Mouse (Mus musculus) ES-Bruce4 (cell line): Measurements from ENCODE around the gene Wdr5. TPM values are rescaled to one million over a fixed set of nuclear protein-coding genes. Genes with fewer than 3 reads are reported as not detected.

Experiments used
- H3K27ac ChIP-seq: 2 replicates; pipeline ENCODE4 v1.5.1; 2012; ENCODE audit warnings: low read length, inconsistent platforms; ENCODE audit not compliant: insufficient read depth
- H3K27me3 ChIP-seq: 2 replicates; pipeline ENCODE4 v1.6.1; 2012; ENCODE audit warnings: mild to moderate bottlenecking, low read length, inconsistent platforms; ENCODE audit not compliant: control insufficient read depth, poor library complexity, insufficient read depth, severe bottlenecking
- H3K36me3 ChIP-seq: 2 replicates; pipeline ENCODE4 v1.6.1; 2012; ENCODE audit warnings: inconsistent platforms, mild to moderate bottlenecking, low read length, moderate library complexity; ENCODE audit not compliant: control insufficient read depth, poor library complexity, insufficient read depth, severe bottlenecking
- H3K4me1 ChIP-seq: one replicate; pipeline ENCODE4 v1.8.1; 2011; ENCODE audit warnings: low read length; ENCODE audit not compliant: control insufficient read depth, insufficient read depth
- H3K4me3 ChIP-seq: 2 replicates; pipeline ENCODE4 v1.5.1; 2011; ENCODE audit warnings: low read depth, mild to moderate bottlenecking, low read length
- H3K9ac ChIP-seq: 2 replicates; pipeline ENCODE4 v1.6.1; 2012; ENCODE audit warnings: low read depth, mild to moderate bottlenecking, inconsistent platforms; ENCODE audit not compliant: poor library complexity, severe bottlenecking
- H3K9me3 ChIP-seq: replicated peaks from 2 replicates; pipeline ENCODE4 v1.6.1; 2012; ENCODE audit warnings: mild to moderate bottlenecking, low read length, inconsistent platforms; ENCODE audit not compliant: control insufficient read depth, poor library complexity, insufficient read depth, severe bottlenecking
- CTCF ChIP-seq: IDR thresholded peaks from one replicate; pipeline ENCODE4 v1.8.1; 2011; ENCODE audit warnings: low read depth, low read length
- EP300 ChIP-seq: IDR thresholded peaks from 2 replicates; pipeline ENCODE4 v1.6.1; 2011; ENCODE audit warnings: low read depth, low read length; ENCODE audit not compliant: insufficient read depth
- POLR2A ChIP-seq: IDR thresholded peaks from one replicate; pipeline ENCODE4 v1.8.1; 2011; ENCODE audit warnings: low read length; ENCODE audit not compliant: insufficient read depth
- polyA plus RNA-seq: library from polyadenylated mRNA; stranded (reverse); fragments of >200 nt; gene quantifications from 2 replicates; pipeline ENCODE4 v1.2.4, GENCODE M21; 2011; ENCODE audit warnings: low read depth; ENCODE audit not compliant: missing spikeins, insufficient read depth, insufficient read length

Wdr5 gene
- polyA plus RNA-seq, 1 experiment = 103 TPM

- TF ChIP-seq POLR2A = no peak
- no peak for TF ChIP-seq CTCF
- TF ChIP-seq EP300 = no peak
- Histone ChIP-seq H3K9ac (no peak overlapping the region), H3K4me1 (no peaks in the 10 kb centered on the region), H3K4me3 (no peak overlapping the region), H3K36me3 (no peaks in the 10 kb centered on the region), H3K9me3 (no peaks in the 10 kb centered on the region), H3K27ac (no peak overlapping the region), H3K27me3 (no peaks in the 10 kb centered on the region; the same call in 1 of the 2 replicates)
Observed at GRCm38 (mm10) chr2:27479821-27480220, 35.1 kb upstream of the Wdr5 start.

GRCm38 (mm10) chr2:27480367-27480766, 34.6 kb upstream of the Wdr5 start:
- H3K36me3 ChIP-seq = no peaks in the 10 kb centered on the region
- H3K9ac ChIP-seq = no peak overlapping the region
- H3K27me3 ChIP-seq = no peaks in the 10 kb centered on the region; the same call in 1 of the 2 replicates
- no peak overlapping the region for H3K27ac ChIP-seq
- no peaks in the 10 kb centered on the region for H3K9me3 ChIP-seq
- H3K4me3 ChIP-seq = no peak overlapping the region
- TF ChIP-seq CTCF = no peak
- TF ChIP-seq EP300 = no peak
- no peak for TF ChIP-seq POLR2A
- H3K4me1 ChIP-seq = no peaks in the 10 kb centered on the region

GRCm38 (mm10) chr2:27482265-27482861, 32.6 kb upstream of the Wdr5 start:
- Histone ChIP-seq H3K4me1 (peaks cover 1% of the 10 kb centered on the region), H3K9me3 (no peaks in the 10 kb centered on the region), H3K36me3 (no peaks in the 10 kb centered on the region), H3K27ac (no peak overlapping the region), H3K4me3 (no peak overlapping the region), H3K9ac (no peak overlapping the region), H3K27me3 (no peaks in the 10 kb centered on the region; the same call in 1 of the 2 replicates)
- no peak for TF ChIP-seq EP300
- TF ChIP-seq CTCF = no peak
- no peak for TF ChIP-seq POLR2A

- Histone ChIP-seq H3K27ac (no peak overlapping the region), H3K36me3 (no peaks in the 10 kb centered on the region), H3K4me1 (peaks cover 1% of the 10 kb centered on the region), H3K27me3 (no peaks in the 10 kb centered on the region), H3K9ac (no peak overlapping the region), H3K9me3 (no peaks in the 10 kb centered on the region), H3K4me3 (no peak overlapping the region)
- TF ChIP-seq EP300 (no peak), CTCF (no peak), POLR2A (no peak)
Observed at GRCm38 (mm10) chr2:27486725-27487124, 28.2 kb upstream of the Wdr5 start.

- Histone ChIP-seq H3K4me1 (peaks cover 3% of the 10 kb centered on the region), H3K36me3 (no peaks in the 10 kb centered on the region), H3K27ac (no peak overlapping the region), H3K9ac (no peak overlapping the region), H3K4me3 (no peak overlapping the region), H3K27me3 (no peaks in the 10 kb centered on the region), H3K9me3 (no peaks in the 10 kb centered on the region)
- TF ChIP-seq EP300 = no peak
- no peak for TF ChIP-seq POLR2A
- no peak for TF ChIP-seq CTCF
Observed at GRCm38 (mm10) chr2:27487336-27488049, 27.5 kb upstream of the Wdr5 start.

- Histone ChIP-seq H3K27ac (no peak overlapping the region), H3K4me1 (peaks cover 3% of the 10 kb centered on the region), H3K9ac (no peak overlapping the region), H3K9me3 (no peaks in the 10 kb centered on the region), H3K4me3 (no peak overlapping the region), H3K36me3 (no peaks in the 10 kb centered on the region), H3K27me3 (no peaks in the 10 kb centered on the region)
- no peak for TF ChIP-seq CTCF
- no peak for TF ChIP-seq EP300
- no peak for TF ChIP-seq POLR2A
Observed at GRCm38 (mm10) chr2:27488362-27488761, 26.6 kb upstream of the Wdr5 start.
